Mouse (Mus musculus) kidney, postnatal 0 days (tissue): ENCODE measurements around the gene Pabpc1l. TPM values are rescaled to one million over a fixed set of nuclear protein-coding genes. Genes with fewer than 3 reads are reported as not detected.

Experiments used
- ATAC-seq: fragments of 200-750 bp; cut with Nextera tagmentation; replicated peaks from 2 replicates; pipeline ENCODE4 v1.8.0; 2017; ENCODE audit warnings: low read depth, moderate number of reproducible peaks, moderate TSS enrichment, moderate library complexity; ENCODE audit not compliant: low FRiP score
- DNase-seq: peaks from one replicate; pipeline ENCODE4 v3.0.0-alpha.2; 2016; ENCODE audit warnings: low spot score
- H3K27ac ChIP-seq: fragments of 300-500 bp; sonication (generic); 2 replicates; pipeline ENCODE4 v1.5.1; 2014; ENCODE audit warnings: mild to moderate bottlenecking
- H3K27me3 ChIP-seq: fragments of 300-500 bp; sonication (generic); 2 replicates; pipeline ENCODE4 v1.6.1; 2014; ENCODE audit warnings: low read length, mixed read lengths; ENCODE audit not compliant: insufficient read depth
- H3K36me3 ChIP-seq: fragments of 300-500 bp; sonication (generic); 2 replicates; pipeline ENCODE4 v1.6.1; 2014; ENCODE audit warnings: low read length, mixed read lengths; ENCODE audit not compliant: insufficient read depth
- H3K4me1 ChIP-seq: fragments of 300-500 bp; sonication (generic); replicated peaks from 2 replicates; pipeline ENCODE4 v1.6.1; 2014; ENCODE audit warnings: antibody characterized with exemption, low read length, mixed read lengths; ENCODE audit not compliant: insufficient read depth
- H3K4me2 ChIP-seq: fragments of 300-500 bp; sonication (generic); 2 replicates; pipeline ENCODE4 v1.6.1; 2014; ENCODE audit warnings: mild to moderate bottlenecking, low read length, moderate library complexity, mixed read lengths
- H3K4me3 ChIP-seq: fragments of 300-500 bp; sonication (generic); replicated peaks from 2 replicates; pipeline ENCODE4 v1.5.1; 2014; ENCODE audit warnings: low read depth, low read length
- H3K9ac ChIP-seq: fragments of 300-500 bp; sonication (generic); 2 replicates; pipeline ENCODE4 v1.6.1; 2014; ENCODE audit warnings: low read depth, low read length
- H3K9me3 ChIP-seq: fragments of 300-500 bp; sonication (generic); replicated peaks from 2 replicates; pipeline ENCODE4 v1.6.1; 2016; ENCODE audit warnings: low read length, inconsistent platforms, mixed read lengths
- CTCF ChIP-seq: IDR thresholded peaks from 2 replicates; pipeline ENCODE4 v1.5.1; 2016; ENCODE audit warnings: antibody characterized with exemption, low read depth, mild to moderate bottlenecking, moderate library complexity
- WGBS: fragments of 180-500 bp; shearing (Covaris S2); extraction: QIAGEN DNeasy Blood & Tissue Kit; methylation state at CpG from one replicate; pipeline ENCODE4 v1.1.7; 2014; 5-methylcytosine and 5-hydroxymethylcytosine counted together
- polyA plus RNA-seq: library from polyadenylated mRNA; unstranded; fragments of >200 nt; fragmentation: Nextera tagmentation; extraction: Ambion mirVana; gene quantifications from 2 replicates; pipeline ENCODE4 v1.2.1, GENCODE M21; 2015

Gene Pabpc1l
- polyA plus RNA-seq, 1 experiment from 2014 or later, result 2.7 TPM

DNA sequence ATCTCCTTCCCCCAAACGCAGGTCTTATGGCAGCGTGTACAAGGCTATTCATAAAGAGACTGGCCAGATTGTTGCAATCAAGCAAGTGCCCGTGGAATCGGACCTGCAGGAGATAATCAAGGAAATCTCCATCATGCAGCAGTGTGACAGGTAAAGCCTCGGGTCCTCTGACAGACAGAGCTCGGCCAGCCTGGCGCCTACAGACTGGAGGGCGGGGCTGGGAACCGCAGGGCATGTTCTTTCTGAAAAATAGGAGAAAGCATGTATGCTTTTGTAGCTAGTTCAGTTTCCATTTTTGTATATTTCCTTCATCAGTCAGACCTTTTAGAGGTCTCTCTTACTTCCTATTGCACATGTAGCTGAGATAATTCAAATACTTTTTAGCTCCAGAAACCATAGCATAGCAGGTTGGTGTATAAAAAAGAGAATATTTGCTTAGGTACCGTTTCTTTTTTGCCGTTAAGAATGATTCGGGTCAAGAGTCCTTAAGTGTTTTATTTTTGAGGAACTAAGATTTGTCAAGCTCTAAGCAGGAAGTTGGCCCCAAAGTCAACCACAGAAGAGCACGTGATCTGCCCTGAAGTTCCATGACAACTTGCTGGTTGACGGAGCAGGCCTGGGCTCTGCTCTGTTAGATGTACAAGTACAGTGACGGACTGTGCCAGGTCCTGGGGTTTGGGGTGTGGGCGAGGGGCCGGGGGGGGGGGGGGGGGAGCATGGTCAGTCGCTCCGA is 58.5 kb downstream of the Pabpc1l start:
- no peak overlapping the region for H3K9ac ChIP-seq
- WGBS, result 87% methylated on average over 19 of the region's 19 CpGs
- DNase-seq (no peak), ATAC-seq (no peak)
- H3K4me1 ChIP-seq, result no peaks in the 10 kb centered on the region
- H3K4me2 ChIP-seq, result no peak overlapping the region
- H3K27me3 ChIP-seq, result no peaks in the 10 kb centered on the region
- H3K27ac ChIP-seq, result no peak overlapping the region
- no peaks in the 10 kb centered on the region for H3K9me3 ChIP-seq
- H3K4me3 ChIP-seq, result no peak overlapping the region
- peaks cover 56% of the 10 kb centered on the region for H3K36me3 ChIP-seq
- no peak for TF ChIP-seq CTCF

DNA sequence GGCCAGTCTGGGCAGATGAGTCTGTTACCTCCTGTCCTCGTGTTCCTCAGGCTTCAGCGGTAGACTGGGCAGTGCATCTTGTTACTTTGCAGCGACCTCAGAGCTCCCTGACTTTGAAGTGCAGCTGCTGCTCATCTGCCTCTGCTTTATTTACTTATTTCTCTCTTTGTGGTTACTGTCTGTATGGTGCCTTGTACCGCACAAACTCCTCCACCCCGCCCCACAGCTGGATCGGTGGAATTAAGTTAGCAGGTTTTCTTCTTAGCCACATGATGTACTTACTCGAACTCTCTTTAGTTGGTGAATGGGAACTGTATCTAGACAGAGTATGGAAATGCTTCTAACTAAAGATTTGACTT is 59.1 kb downstream of the Pabpc1l start:
- Histone ChIP-seq H3K36me3 (peaks cover 61% of the 10 kb centered on the region), H3K4me1 (no peaks in the 10 kb centered on the region), H3K9me3 (no peaks in the 10 kb centered on the region), H3K9ac (no peak overlapping the region), H3K27ac (no peak overlapping the region), H3K27me3 (no peaks in the 10 kb centered on the region), H3K4me3 (no peak overlapping the region), H3K4me2 (no peak overlapping the region)
- TF ChIP-seq CTCF, result no peak
- no peak for DNase-seq
- ATAC-seq, result no peak
- WGBS, result 82% methylated on average over 7 of the region's 7 CpGs

DNA sequence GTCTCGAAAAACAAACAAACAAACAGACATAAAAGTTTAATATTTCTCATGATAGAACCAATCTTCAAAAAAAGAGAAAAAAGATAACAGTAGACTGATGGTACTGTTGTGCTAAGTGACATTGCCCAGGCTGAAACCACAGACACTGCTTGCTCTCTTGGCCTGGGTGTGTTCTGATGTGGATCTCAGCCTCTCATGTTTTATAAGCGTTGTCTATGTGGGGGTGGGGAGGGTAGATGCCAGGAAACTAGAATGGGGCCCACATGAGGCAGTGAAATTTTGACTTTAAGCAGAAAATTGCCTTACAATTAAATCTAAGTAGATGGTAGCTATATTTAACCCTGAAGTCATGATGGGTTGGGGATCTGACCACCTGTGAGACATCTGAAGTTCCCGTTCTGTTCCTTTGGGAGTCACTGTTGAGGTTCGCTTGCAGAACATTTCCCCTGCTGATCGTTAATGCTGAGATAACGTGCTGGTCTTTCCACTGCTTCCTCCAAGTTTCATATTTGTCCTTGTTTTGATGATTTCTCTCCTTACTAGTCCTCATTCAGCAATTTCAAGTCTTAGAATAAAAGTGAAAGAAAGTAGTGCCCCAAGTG is 62.3 kb downstream of the Pabpc1l start:
- 86% methylated on average over 6 of the region's 6 CpGs for WGBS
- H3K9ac ChIP-seq, result no peak overlapping the region
- H3K36me3 ChIP-seq, result peaks cover 39% of the 10 kb centered on the region
- H3K4me3 ChIP-seq, result no peak overlapping the region
- H3K27me3 ChIP-seq, result no peaks in the 10 kb centered on the region
- H3K27ac ChIP-seq, result no peak overlapping the region
- H3K4me1 ChIP-seq, result no peaks in the 10 kb centered on the region
- H3K9me3 ChIP-seq, result no peaks in the 10 kb centered on the region
- no peak for DNase-seq
- TF ChIP-seq CTCF, result no peak
- no peak for ATAC-seq
- H3K4me2 ChIP-seq, result no peak overlapping the region

DNA sequence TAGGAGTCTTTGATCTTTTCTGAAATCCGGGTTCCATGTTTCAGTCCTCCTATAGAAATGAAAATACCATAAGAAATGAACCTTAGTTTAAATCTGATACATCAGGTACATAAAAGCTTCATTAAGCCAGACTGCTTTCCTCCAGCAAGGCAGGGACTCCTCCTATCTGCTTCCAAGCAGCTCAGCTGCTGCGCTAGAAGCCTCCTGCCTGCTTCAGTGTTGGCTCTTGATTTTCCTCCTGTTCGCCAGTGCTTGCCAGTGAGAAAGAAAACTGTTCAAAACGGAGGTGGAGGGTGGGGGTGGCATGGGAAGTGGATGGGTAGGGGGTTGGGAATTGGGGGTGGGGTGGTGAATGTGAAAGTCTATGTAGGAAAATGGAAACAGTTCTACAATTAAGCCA is 64.3 kb downstream of the Pabpc1l start:
- H3K4me2 ChIP-seq, result no peak overlapping the region
- H3K36me3 ChIP-seq, result peaks cover 28% of the 10 kb centered on the region
- H3K4me1 ChIP-seq, result no peaks in the 10 kb centered on the region
- H3K9me3 ChIP-seq, result no peaks in the 10 kb centered on the region
- ATAC-seq, result no peak
- no peak overlapping the region for H3K4me3 ChIP-seq
- no peaks in the 10 kb centered on the region for H3K27me3 ChIP-seq
- 84% methylated on average over 4 of the region's 4 CpGs for WGBS
- no peak for TF ChIP-seq CTCF
- H3K27ac ChIP-seq, result no peak overlapping the region
- no peak overlapping the region for H3K9ac ChIP-seq
- DNase-seq, result no peak

DNA sequence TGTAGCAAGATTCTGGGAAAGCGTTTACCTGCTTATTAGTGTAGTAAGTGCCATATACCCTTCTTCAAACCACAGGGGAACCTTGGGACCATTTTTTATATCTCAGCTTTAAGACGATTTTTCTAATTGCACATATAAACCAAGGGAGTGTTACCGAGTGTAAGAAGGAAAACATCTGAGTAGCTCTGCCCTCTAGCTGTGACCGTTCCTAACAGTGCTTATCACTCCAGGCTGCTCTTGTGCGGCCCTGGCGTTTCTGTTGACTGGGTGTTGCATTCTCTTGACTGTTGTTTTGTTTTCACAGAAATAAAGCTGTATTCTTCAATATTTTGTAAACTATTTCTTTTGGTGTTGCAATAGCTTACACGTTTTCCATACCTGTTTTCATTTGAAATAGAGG is 68.9 kb downstream of the Pabpc1l start:
- no peak overlapping the region for H3K4me3 ChIP-seq
- no peak overlapping the region for H3K27ac ChIP-seq
- no peak for TF ChIP-seq CTCF
- DNase-seq, result no peak
- H3K9ac ChIP-seq, result no peak overlapping the region
- no peaks in the 10 kb centered on the region for H3K4me1 ChIP-seq
- no peak for ATAC-seq
- no peaks in the 10 kb centered on the region for H3K9me3 ChIP-seq
- no peak overlapping the region for H3K4me2 ChIP-seq
- peaks cover 24% of the 10 kb centered on the region for H3K36me3 ChIP-seq
- 69% methylated on average over 7 of the region's 7 CpGs for WGBS
- H3K27me3 ChIP-seq, result no peaks in the 10 kb centered on the region

DNA sequence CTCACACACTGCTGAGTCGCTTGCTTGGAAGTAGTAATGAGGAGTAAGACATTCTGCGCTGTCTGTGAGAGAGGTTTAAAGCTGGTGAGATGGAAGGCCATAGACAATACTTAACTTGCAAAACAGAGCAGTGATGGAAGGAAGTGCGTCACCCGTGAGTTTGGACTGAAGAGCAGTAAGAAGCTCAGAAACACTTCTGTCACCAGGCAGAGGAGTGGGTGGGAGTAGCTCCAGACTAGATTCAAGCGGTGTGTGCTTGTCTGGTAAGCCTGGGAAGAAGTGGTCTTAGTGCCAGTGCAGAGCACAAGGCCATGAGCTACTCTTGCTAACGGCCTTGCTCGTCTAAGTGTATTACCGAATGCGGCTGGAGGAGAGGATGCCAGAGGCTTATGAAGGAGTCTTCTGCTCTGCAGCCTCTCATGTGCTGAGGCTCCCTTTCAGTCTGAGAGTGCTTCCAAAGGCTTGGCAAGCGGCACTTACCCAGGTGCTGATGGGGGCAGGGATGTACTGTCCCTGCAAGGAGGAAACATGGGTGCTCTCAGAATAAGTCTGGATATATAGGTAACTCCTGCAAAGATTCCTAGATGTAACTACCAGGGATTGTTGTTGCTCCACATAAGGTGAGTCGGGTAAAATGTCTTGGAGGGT is 73.5 kb downstream of the Pabpc1l start:
- TF ChIP-seq CTCF, result no peak
- WGBS, result 92% methylated on average over 11 of the region's 11 CpGs

More for the DNA sequence above, 73.5 kb downstream of the Pabpc1l start:
- Histone ChIP-seq H3K4me1 (no peaks in the 10 kb centered on the region), H3K4me2 (no peak overlapping the region), H3K9ac (no peak overlapping the region), H3K4me3 (no peak overlapping the region), H3K36me3 (peaks cover 33% of the 10 kb centered on the region), H3K9me3 (no peaks in the 10 kb centered on the region), H3K27ac (no peak overlapping the region), H3K27me3 (no peaks in the 10 kb centered on the region)
- DNase-seq, result no peak
- no peak for ATAC-seq

Other genes with a start within 250 kb of the Pabpc1l start
- 0.17 and 0.28 TPM in 2 replicates for gene Ccn5, start 204.6 kb upstream of the Pabpc1l start, polyA plus RNA-seq
- gene Kcnk15, start 171.8 kb upstream of the Pabpc1l start, polyA plus RNA-seq, result not detected in 2 replicates
- 0.33 and 0.50 TPM in 2 replicates for gene Rims4, start 106.8 kb upstream of the Pabpc1l start, polyA plus RNA-seq
- 261 and 288 TPM in 2 replicates for gene Ywhab, start 30.5 kb upstream of the Pabpc1l start, polyA plus RNA-seq
- 15.2 and 17.1 TPM in 2 replicates for gene Stk4, start 44.9 kb downstream of the Pabpc1l start, polyA plus RNA-seq
- 42.3 and 49.8 TPM in 2 replicates for gene Tomm34, start 45.7 kb downstream of the Pabpc1l start, polyA plus RNA-seq
- gene Kcns1, start 145.7 kb downstream of the Pabpc1l start, polyA plus RNA-seq, result 0.14 and 0.27 TPM in 2 replicates
- gene Wfdc5, start 157.3 kb downstream of the Pabpc1l start, polyA plus RNA-seq, result not detected in 2 replicates
- gene Wfdc12, start 165.2 kb downstream of the Pabpc1l start, polyA plus RNA-seq, result not detected in 2 replicates
- gene Wfdc15a, start 174.7 kb downstream of the Pabpc1l start, polyA plus RNA-seq, result not detected in 2 replicates
- 306 and 341 TPM in 2 replicates for gene Wfdc15b, start 196.2 kb downstream of the Pabpc1l start, polyA plus RNA-seq
- gene Svs2, start 213.0 kb downstream of the Pabpc1l start, polyA plus RNA-seq, result not detected in 2 replicates
- not detected in 2 replicates for gene Svs3b, start 231.2 kb downstream of the Pabpc1l start, polyA plus RNA-seq